Mouse (Mus musculus) brain, embryonic 14.5 days (tissue): ENCODE measurements around the gene Mgst2.

Experiments used
- CTCF ChIP-seq: fragments of 200-500 bp; IDR thresholded peaks from 2 replicates; pipeline ENCODE4 v1.5.1; 2012; ENCODE audit warnings: inconsistent platforms, mild to moderate bottlenecking, moderate library complexity, borderline replicate concordance; ENCODE audit not compliant: insufficient read depth, insufficient read length; ENCODE audit errors: extremely low read depth
- POLR2A ChIP-seq: fragments of 200-500 bp; IDR thresholded peaks from 2 replicates; pipeline ENCODE4 v1.6.1; 2012; ENCODE audit warnings: mild to moderate bottlenecking, inconsistent platforms, borderline replicate concordance; ENCODE audit not compliant: poor library complexity, insufficient read depth, insufficient read length, severe bottlenecking; ENCODE audit errors: extremely low read depth

GRCm38 (mm10) chr3:51688725-51689124 is 28.6 kb downstream of the Mgst2 start:
- TF ChIP-seq CTCF: no peak
- TF ChIP-seq POLR2A: no peak
